Mouse (Mus musculus) neural tube, embryonic 11.5 days (tissue): ENCODE measurements around the gene Snx5. TPM values are rescaled to one million over a fixed set of nuclear protein-coding genes. Genes with fewer than 3 reads are reported as not detected.

Source experiments
- ATAC-seq: fragments of 200-750 bp; cut with Nextera tagmentation; 2 replicates; pipeline ENCODE4 v1.8.0; 2017; ENCODE audit warnings: moderate number of reproducible peaks, mild to moderate bottlenecking, moderate TSS enrichment, moderate library complexity; ENCODE audit not compliant: insufficient read depth, low FRiP score, low TSS enrichment
- DNase-seq: peaks from one replicate; pipeline ENCODE4 v3.0.0-alpha.2; 2015; ENCODE audit warnings: low spot score
- H3K27ac ChIP-seq: fragments of 300-500 bp; sonication (generic); 2 replicates; pipeline ENCODE4 v1.5.1; 2014; ENCODE audit warnings: low read depth, mild to moderate bottlenecking, low read length
- H3K27me3 ChIP-seq: fragments of 300-500 bp; sonication (generic); 2 replicates; pipeline ENCODE4 v1.6.1; 2014; ENCODE audit warnings: mild to moderate bottlenecking, low read length, mixed read lengths; ENCODE audit not compliant: control insufficient read depth, insufficient read depth
- H3K36me3 ChIP-seq: fragments of 300-500 bp; sonication (generic); 2 replicates; pipeline ENCODE4 v1.6.1; 2014; ENCODE audit warnings: mild to moderate bottlenecking, low read length, moderate library complexity, mixed read lengths; ENCODE audit not compliant: control insufficient read depth, insufficient read depth
- H3K4me1 ChIP-seq: fragments of 300-500 bp; sonication (generic); 2 replicates; pipeline ENCODE4 v1.6.1; 2014; ENCODE audit warnings: low read length, mixed read lengths; ENCODE audit not compliant: control insufficient read depth, insufficient read depth
- H3K4me2 ChIP-seq: fragments of 300-500 bp; sonication (generic); 2 replicates; pipeline ENCODE4 v1.6.1; 2014; ENCODE audit warnings: low read depth, mild to moderate bottlenecking, moderate library complexity
- H3K4me3 ChIP-seq: fragments of 300-500 bp; sonication (generic); 2 replicates; pipeline ENCODE4 v1.5.1; 2014; ENCODE audit warnings: low read depth, low read length
- H3K9ac ChIP-seq: fragments of 300-500 bp; sonication (generic); 2 replicates; pipeline ENCODE4 v1.6.1; 2014; ENCODE audit warnings: mild to moderate bottlenecking, low read length
- H3K9me3 ChIP-seq: fragments of 300-500 bp; sonication (generic); 2 replicates; pipeline ENCODE4 v1.6.1; 2016; ENCODE audit warnings: low read length; ENCODE audit not compliant: control insufficient read depth
- WGBS: fragments of 180-500 bp; shearing (Covaris S2); extraction: QIAGEN DNeasy Blood & Tissue Kit; methylation state at CpG from one replicate; pipeline ENCODE4 v1.1.7; 2014; 5-methylcytosine and 5-hydroxymethylcytosine counted together
- polyA plus RNA-seq: library from polyadenylated mRNA; unstranded; fragments of >200 nt; fragmentation: Nextera tagmentation; extraction: Ambion mirVana; gene quantifications from 2 replicates; pipeline ENCODE4 v1.2.1, GENCODE M21; 2014

Snx5 gene
- polyA plus RNA-seq, 1 experiment from 2014 or later = 94.0 TPM

DNA sequence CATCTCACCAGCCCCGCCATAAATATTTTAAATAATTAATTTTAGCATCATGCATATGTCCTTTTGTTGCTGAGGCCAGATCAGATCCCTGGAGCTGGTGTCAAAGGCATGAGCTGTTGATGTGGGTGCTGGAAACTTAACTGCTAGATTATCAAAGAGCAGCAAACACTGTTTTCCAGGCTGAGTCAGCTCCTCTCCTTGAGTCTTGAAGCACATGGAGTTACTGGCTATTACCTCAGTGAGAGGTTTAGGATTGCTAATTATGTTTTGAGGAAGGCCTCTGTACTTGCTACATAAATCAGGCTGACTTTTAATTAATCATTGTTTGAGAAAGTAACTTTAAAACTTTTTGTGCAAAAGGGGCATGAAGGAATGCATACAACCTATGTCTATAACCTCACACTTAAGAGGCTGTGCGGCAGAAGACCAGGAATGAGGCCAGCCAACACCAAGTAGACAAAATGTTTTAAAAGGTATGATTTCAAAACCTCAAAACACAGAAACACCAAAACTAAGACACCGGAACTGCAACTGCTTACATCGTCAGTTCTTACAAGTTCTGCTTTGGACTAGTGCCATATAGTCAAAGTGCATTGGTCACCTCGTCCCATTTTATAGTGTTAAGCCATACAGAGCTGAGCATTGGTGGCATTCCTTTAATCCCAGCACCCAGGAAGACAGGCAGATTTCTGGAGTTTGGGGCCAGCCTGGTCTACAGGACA lies 6.1 kb downstream of the Snx5 start:
- Histone ChIP-seq H3K4me2 (no peak overlapping the region), H3K9me3 (no peaks in the 10 kb centered on the region), H3K9ac (no peak overlapping the region), H3K4me1 (peaks cover 11% of the 10 kb centered on the region; the same call in 1 of the 2 replicates), H3K4me3 (no peak overlapping the region), H3K27ac (no peak overlapping the region), H3K36me3 (no peaks in the 10 kb centered on the region), H3K27me3 (no peaks in the 10 kb centered on the region)
- 86% methylated on average over 5 of the region's 5 CpGs for WGBS
- no peak for DNase-seq
- no peak for ATAC-seq

DNA sequence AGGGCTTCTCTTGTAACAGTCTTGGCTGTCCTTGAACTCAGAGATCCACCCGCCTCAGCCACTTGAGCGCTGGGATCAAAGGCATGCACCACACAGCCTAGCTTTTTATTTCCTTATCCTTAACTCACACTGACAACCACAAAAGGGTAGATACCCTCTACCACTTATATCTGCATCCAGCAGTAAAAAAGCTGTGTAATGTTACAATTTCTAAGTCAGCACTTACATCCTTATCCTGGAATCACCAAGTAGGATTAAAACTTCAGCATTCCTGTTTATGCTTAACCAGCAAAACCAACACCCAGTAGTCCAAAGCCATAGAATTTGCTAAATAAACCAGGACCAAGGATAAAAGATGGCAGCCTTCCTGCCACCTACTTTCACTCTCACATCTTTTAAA lies 7.9 kb downstream of the Snx5 start:
- no peak for DNase-seq
- no peaks in the 10 kb centered on the region for H3K9me3 ChIP-seq
- peaks cover 3% of the 10 kb centered on the region; the same call in 1 of the 2 replicates for H3K4me1 ChIP-seq
- H3K36me3 ChIP-seq = no peaks in the 10 kb centered on the region
- H3K4me2 ChIP-seq = no peak overlapping the region
- H3K4me3 ChIP-seq = no peak overlapping the region
- 85% methylated on average over 2 of the region's 2 CpGs for WGBS
- H3K27ac ChIP-seq = no peak overlapping the region
- no peak overlapping the region for H3K9ac ChIP-seq
- ATAC-seq = no peak
- H3K27me3 ChIP-seq = no peaks in the 10 kb centered on the region

DNA sequence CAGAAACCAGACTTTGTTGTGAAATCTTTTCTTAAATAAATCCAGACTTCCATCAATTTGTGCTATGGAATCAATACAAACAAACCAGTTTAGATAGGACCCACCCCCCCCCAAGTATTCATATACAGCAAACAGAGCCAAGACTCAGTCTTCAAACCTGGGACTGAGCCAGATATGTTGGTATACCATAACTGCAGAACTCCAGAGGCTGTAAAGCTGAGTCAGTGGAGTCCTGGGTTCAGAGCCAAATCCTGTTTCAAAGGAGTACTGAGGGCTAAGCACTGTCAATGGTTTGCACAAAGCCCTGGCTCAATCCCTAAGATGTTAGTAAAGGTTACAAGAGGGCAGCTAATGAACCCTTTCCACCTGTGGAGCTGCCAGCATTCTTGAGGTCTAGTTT lies 20.6 kb downstream of the Snx5 start:
- peaks cover 12% of the 10 kb centered on the region for H3K36me3 ChIP-seq
- ATAC-seq = no peak

DNA sequence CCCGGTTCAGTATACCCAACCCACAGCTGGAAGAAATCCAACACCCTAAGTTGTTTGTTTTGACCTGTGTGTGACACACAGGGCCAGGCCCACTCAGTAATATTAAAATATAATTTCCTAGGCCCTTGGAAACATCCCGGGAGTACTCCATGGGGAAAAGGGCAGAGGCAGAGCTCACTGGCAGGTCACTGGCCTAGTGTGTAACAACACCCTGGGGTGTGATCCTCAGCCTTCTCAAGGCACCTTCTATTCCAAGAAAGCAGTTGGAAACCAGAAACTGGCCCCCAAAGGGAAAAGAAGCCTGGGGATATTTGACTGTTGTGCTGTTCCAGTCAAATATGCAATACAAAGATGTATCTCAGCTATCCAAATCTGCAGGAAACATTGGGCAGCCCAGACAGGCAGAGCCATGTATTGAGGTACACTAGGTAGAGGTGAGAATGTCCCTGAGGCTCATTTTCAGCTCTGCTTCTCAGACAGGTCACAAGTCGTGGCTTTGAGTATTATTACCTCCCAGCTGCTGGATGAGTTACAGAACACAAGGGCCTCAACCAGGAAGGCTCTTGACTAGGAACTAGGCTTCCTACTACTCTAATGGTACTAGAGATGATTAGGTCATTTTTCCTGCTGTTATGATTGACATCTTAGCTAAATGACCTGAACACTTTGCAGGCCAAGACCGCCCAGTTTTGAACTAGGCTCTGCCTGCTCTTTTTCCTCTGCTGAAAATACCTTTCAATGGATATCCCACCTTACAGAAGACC lies 21.9 kb downstream of the Snx5 start:
- Histone ChIP-seq H3K4me2 (no peak overlapping the region), H3K9ac (no peak overlapping the region), H3K9me3 (no peaks in the 10 kb centered on the region), H3K4me1 (no peaks in the 10 kb centered on the region), H3K27me3 (no peaks in the 10 kb centered on the region), H3K4me3 (no peak overlapping the region), H3K27ac (no peak overlapping the region), H3K36me3 (peaks cover 8% of the 10 kb centered on the region)
- 39% methylated on average over 4 of the region's 4 CpGs for WGBS
- DNase-seq = no peak
- ATAC-seq = no peak

More for the DNA sequence above, 20.6 kb downstream of the Snx5 start:
- Histone ChIP-seq H3K4me2 (no peak overlapping the region), H3K27me3 (no peaks in the 10 kb centered on the region), H3K9ac (no peak overlapping the region), H3K4me3 (no peak overlapping the region), H3K27ac (no peak overlapping the region), H3K4me1 (no peaks in the 10 kb centered on the region), H3K9me3 (no peaks in the 10 kb centered on the region)
- no peak for DNase-seq

DNA sequence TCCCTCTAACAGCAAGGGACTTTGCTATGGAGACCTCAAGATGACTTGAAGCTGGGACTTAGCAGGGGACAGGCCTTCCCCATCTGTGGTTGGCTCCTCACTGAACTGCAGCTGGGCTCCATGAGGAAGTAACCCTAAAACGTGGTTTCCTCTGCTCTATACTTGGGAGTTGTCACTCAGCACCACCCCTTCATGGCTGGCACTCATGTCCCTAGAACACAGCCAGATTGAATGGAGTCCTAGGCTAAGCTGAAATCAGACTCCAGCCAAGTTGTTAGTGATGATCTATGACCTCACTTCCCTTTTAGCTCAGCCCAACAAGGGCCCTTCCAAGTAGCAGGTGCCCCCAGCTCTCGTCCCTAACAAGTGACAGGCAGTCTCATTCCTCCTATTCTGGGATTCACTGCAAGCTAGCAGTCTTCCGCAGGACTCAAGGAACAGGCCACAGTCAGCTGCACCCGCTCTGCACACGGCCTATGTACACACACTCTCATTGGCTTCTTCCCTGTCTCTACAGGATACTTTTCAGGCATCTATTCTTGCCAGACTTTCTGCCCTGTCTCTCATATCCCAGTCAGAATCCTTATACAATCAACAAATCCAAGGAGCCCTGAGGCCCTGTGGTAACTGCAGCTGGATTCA lies 23.2 kb downstream of the Snx5 start:
- no peak for ATAC-seq
- Histone ChIP-seq H3K27me3 (no peaks in the 10 kb centered on the region), H3K27ac (no peak overlapping the region), H3K4me1 (no peaks in the 10 kb centered on the region), H3K36me3 (peaks cover 3% of the 10 kb centered on the region), H3K9me3 (no peaks in the 10 kb centered on the region), H3K9ac (no peak overlapping the region), H3K4me2 (no peak overlapping the region), H3K4me3 (no peak overlapping the region)
- no peak for DNase-seq
- WGBS = 51% methylated on average over 5 of the region's 5 CpGs

DNA sequence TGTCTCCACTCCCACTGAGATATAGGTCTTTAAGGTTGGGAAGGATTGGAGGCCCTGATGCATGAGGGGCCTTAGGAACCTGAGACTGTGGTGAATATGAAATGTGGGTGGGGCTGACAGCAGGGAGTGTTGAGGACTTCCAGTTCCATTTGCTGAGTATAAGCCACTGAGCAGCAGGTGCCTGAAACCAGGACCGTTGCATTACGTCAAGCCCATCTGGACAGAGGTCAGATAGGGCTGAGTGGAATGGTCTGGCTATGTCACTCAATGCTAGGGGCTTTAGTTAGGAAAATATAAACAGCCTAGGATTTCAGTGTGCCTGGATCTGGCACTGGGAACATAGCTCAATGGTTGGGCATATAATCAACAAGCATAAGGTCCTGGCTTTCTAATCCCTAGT lies 24.4 kb downstream of the Snx5 start:
- H3K4me1 ChIP-seq = no peaks in the 10 kb centered on the region
- H3K9ac ChIP-seq = no peak overlapping the region
- H3K4me2 ChIP-seq = no peak overlapping the region
- H3K9me3 ChIP-seq = no peaks in the 10 kb centered on the region
- WGBS = 71% methylated on average over 2 of the region's 2 CpGs
- H3K4me3 ChIP-seq = no peak overlapping the region
- no peaks in the 10 kb centered on the region for H3K27me3 ChIP-seq
- H3K36me3 ChIP-seq = peaks cover 2% of the 10 kb centered on the region
- ATAC-seq (no peak), DNase-seq (no peak)
- no peak overlapping the region for H3K27ac ChIP-seq

DNA sequence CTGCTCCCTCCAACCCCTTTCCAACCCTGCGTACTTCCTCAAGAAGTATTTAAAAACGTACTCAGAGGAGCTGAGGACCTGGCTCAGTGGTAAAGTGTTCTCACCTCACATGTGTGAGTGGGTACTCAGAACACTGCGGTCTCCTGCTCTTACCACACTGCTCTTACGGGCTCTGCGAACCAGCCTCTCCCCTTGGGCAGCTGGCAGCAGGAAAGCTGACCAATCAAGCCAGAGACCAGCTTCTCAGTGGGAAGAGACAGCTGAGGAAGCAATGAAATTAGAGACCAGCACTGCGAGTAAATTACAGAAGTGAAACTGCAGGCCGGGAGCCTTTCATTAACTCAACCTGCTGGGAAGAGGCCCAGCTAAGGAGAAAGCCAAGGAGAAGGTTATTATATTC lies 25.2 kb downstream of the Snx5 start:
- ATAC-seq (no peak), DNase-seq (no peak)
- Histone ChIP-seq H3K9me3 (no peaks in the 10 kb centered on the region), H3K27ac (no peak overlapping the region), H3K27me3 (no peaks in the 10 kb centered on the region), H3K36me3 (peaks cover 2% of the 10 kb centered on the region), H3K4me3 (no peak overlapping the region), H3K4me1 (no peaks in the 10 kb centered on the region), H3K4me2 (no peak overlapping the region), H3K9ac (no peak overlapping the region)
- WGBS = 71% methylated on average over 7 of the region's 7 CpGs

DNA sequence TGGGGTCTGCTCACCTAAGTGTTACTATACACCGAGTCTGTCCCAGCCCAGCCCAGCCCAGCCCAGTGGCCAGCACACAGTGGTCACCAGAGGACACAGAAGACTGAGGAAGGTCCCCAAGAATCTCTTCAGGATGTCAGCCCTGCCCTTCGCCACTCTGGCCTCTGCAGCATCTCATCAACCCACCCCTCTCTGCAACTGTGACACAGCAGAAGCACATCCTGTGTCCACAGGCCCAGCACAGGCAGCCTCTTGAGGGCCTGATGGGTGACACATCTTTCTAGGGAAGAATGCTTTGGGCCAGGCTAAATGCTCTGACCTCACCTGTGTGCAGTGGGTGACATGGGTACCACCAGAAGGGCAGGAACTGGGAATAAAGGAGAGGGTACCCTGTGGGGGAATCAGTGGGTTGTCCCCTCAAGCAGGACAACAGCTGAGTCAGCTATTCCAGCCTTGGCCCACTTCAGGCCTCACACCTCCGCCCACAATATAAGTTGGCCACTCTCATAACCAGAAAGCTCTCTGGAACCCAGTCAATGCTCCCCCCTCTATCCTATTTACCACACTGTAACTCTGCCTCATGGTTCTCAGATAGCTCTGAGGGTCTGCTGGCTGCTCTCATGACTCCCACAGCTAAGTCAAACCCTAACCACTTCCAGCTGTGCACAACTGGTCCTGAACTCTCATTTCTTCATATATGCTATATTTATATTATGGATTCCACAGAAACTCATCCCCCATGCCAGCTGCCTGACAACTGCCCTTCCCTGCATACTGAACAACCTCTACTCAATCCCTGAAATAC lies 30.4 kb downstream of the Snx5 start:
- Histone ChIP-seq H3K4me1 (no peaks in the 10 kb centered on the region), H3K4me2 (no peak overlapping the region), H3K4me3 (no peak overlapping the region), H3K9ac (no peak overlapping the region), H3K27ac (no peak overlapping the region), H3K9me3 (no peaks in the 10 kb centered on the region), H3K36me3 (no peaks in the 10 kb centered on the region), H3K27me3 (no peaks in the 10 kb centered on the region)
- ATAC-seq (no peak), DNase-seq (no peak)
- WGBS = 91% methylated on average over 3 of the region's 3 CpGs
